Mouse (Mus musculus): ENCODE measurements at regions not wholly inside any gene's neighbourhood (a gene's known extent, or its start where the extent isn't known, plus 50 kb on each side); places are given as distances from the start of the nearest gene placed in this dataset.

GRCm38 (mm10) chr17:63802846-63803245, 60.0 kb upstream of the Fer start:
- H3K4me2 ChIP-seq (replicated peaks) = no peak overlapping the region
- H3K27me3 ChIP-seq (ENCODE audit: control insufficient read depth, insufficient read depth, low read length) = no peaks in the 10 kb centered on the region
- whole genome bisulfite sequencing = 73% methylated on average over 5 of the region's 5 CpGs
- H3K9ac ChIP-seq = no peak overlapping the region
- no peak overlapping the region for H3K27ac ChIP-seq
- H3K4me1 ChIP-seq (replicated peaks; ENCODE audit: control insufficient read depth, insufficient read depth, low read length) = no peaks in the 10 kb centered on the region
- no peaks in the 10 kb centered on the region for H3K36me3 ChIP-seq (replicated peaks; ENCODE audit: control insufficient read depth, insufficient read depth)
- no peak overlapping the region for H3K4me3 ChIP-seq (replicated peaks; ENCODE audit: low read length)
- no peak for ATAC-seq (ENCODE audit: low FRiP score)
- no peak for DNase-seq (ENCODE audit: low spot score)
- H3K9me3 ChIP-seq (ENCODE audit: control insufficient read depth, low read length) = no peaks in the 10 kb centered on the region

GRCm38 (mm10) chr17:63803599-63803998, 59.3 kb upstream of the Fer start:
- Histone ChIP-seq H3K27ac (no peak overlapping the region), H3K27me3 (ENCODE audit: control insufficient read depth, insufficient read depth, low read length) (no peaks in the 10 kb centered on the region), H3K36me3 (replicated peaks; ENCODE audit: control insufficient read depth, insufficient read depth) (no peaks in the 10 kb centered on the region), H3K9me3 (ENCODE audit: control insufficient read depth, low read length) (no peaks in the 10 kb centered on the region), H3K4me3 (replicated peaks; ENCODE audit: low read length) (no peak overlapping the region), H3K4me2 (replicated peaks) (no peak overlapping the region), H3K9ac (no peak overlapping the region), H3K4me1 (replicated peaks; ENCODE audit: control insufficient read depth, insufficient read depth, low read length) (peaks cover under 1% of the 10 kb centered on the region; the same call in 1 of the 2 replicates)
- ATAC-seq (ENCODE audit: low FRiP score) (no peak), DNase-seq (ENCODE audit: low spot score) (peak; percentile 82)
- 32% methylated on average over 11 of the region's 11 CpGs for WGBS

GRCm38 (mm10) chr17:63804416-63804815, 58.4 kb upstream of the Fer start:
- DNase-seq (ENCODE audit: low spot score) = no peak
- H3K4me3 ChIP-seq (replicated peaks; ENCODE audit: low read length) = no peak overlapping the region
- no peaks in the 10 kb centered on the region for H3K27me3 ChIP-seq (ENCODE audit: control insufficient read depth, insufficient read depth, low read length)
- 100% methylated on average over 4 of the region's 4 CpGs for WGBS
- peaks cover 3% of the 10 kb centered on the region; the same call in 1 of the 2 replicates for H3K4me1 ChIP-seq (replicated peaks; ENCODE audit: control insufficient read depth, insufficient read depth, low read length)
- no peak for ATAC-seq (ENCODE audit: low FRiP score)
- no peak overlapping the region for H3K27ac ChIP-seq
- no peaks in the 10 kb centered on the region for H3K36me3 ChIP-seq (replicated peaks; ENCODE audit: control insufficient read depth, insufficient read depth)
- no peak overlapping the region for H3K9ac ChIP-seq
- H3K9me3 ChIP-seq (ENCODE audit: control insufficient read depth, low read length) = no peaks in the 10 kb centered on the region
- H3K4me2 ChIP-seq (replicated peaks) = no peak overlapping the region

- ATAC-seq (ENCODE audit: low FRiP score) (no peak), DNase-seq (ENCODE audit: low spot score) (no peak)
- Histone ChIP-seq H3K4me2 (replicated peaks) (no peak overlapping the region), H3K36me3 (replicated peaks; ENCODE audit: control insufficient read depth, insufficient read depth) (no peaks in the 10 kb centered on the region), H3K27me3 (ENCODE audit: control insufficient read depth, insufficient read depth, low read length) (no peaks in the 10 kb centered on the region), H3K9ac (no peak overlapping the region), H3K27ac (no peak overlapping the region), H3K4me3 (replicated peaks; ENCODE audit: low read length) (no peak overlapping the region), H3K9me3 (ENCODE audit: control insufficient read depth, low read length) (no peaks in the 10 kb centered on the region), H3K4me1 (replicated peaks; ENCODE audit: control insufficient read depth, insufficient read depth, low read length) (peaks cover 3% of the 10 kb centered on the region; the same call in 1 of the 2 replicates)
- 85% methylated on average over 10 of the region's 10 CpGs for WGBS
These were observed 56.5 kb upstream of the Fer start for GRCm38 (mm10) chr17:63806360-63806759.

GRCm38 (mm10) chr17:63807590-63808228, 55.2 kb upstream of the Fer start:
- H3K27me3 ChIP-seq (ENCODE audit: control insufficient read depth, insufficient read depth, low read length) = no peaks in the 10 kb centered on the region
- no peak overlapping the region for H3K4me3 ChIP-seq (replicated peaks; ENCODE audit: low read length)
- 28% methylated on average over 9 of the region's 9 CpGs for WGBS
- peak; percentile 80; the same call in 1 of the 2 replicates for ATAC-seq (ENCODE audit: low FRiP score)
- no peak overlapping the region for H3K4me2 ChIP-seq (replicated peaks)
- peaks cover 3% of the 10 kb centered on the region; the same call in 1 of the 2 replicates for H3K4me1 ChIP-seq (replicated peaks; ENCODE audit: control insufficient read depth, insufficient read depth, low read length)
- peak; percentile 60 for DNase-seq (ENCODE audit: low spot score)
- no peak overlapping the region for H3K9ac ChIP-seq
- H3K36me3 ChIP-seq (replicated peaks; ENCODE audit: control insufficient read depth, insufficient read depth) = no peaks in the 10 kb centered on the region
- no peak overlapping the region for H3K27ac ChIP-seq
- H3K9me3 ChIP-seq (ENCODE audit: control insufficient read depth, low read length) = no peaks in the 10 kb centered on the region

GRCm38 (mm10) chr17:63808756-63809155, 54.1 kb upstream of the Fer start:
- H3K36me3 ChIP-seq (replicated peaks; ENCODE audit: control insufficient read depth, insufficient read depth) = no peaks in the 10 kb centered on the region
- DNase-seq (ENCODE audit: low spot score) = no peak
- H3K27me3 ChIP-seq (ENCODE audit: control insufficient read depth, insufficient read depth, low read length) = no peaks in the 10 kb centered on the region

GRCm38 (mm10) chr17:63811246-63811785, 51.5 kb upstream of the Fer start:
- DNase-seq (ENCODE audit: low spot score) (no peak), ATAC-seq (ENCODE audit: low FRiP score) (no peak)
- no peak overlapping the region for H3K4me2 ChIP-seq (replicated peaks)
- peaks cover 3% of the 10 kb centered on the region; the same call in 1 of the 2 replicates for H3K4me1 ChIP-seq (replicated peaks; ENCODE audit: control insufficient read depth, insufficient read depth, low read length)
- H3K27me3 ChIP-seq (ENCODE audit: control insufficient read depth, insufficient read depth, low read length) = no peaks in the 10 kb centered on the region
- whole genome bisulfite sequencing = 39% methylated on average over 9 of the region's 9 CpGs
- H3K9ac ChIP-seq = no peak overlapping the region
- no peaks in the 10 kb centered on the region for H3K36me3 ChIP-seq (replicated peaks; ENCODE audit: control insufficient read depth, insufficient read depth)
- H3K27ac ChIP-seq = no peak overlapping the region
- H3K9me3 ChIP-seq (ENCODE audit: control insufficient read depth, low read length) = no peaks in the 10 kb centered on the region
- no peak overlapping the region for H3K4me3 ChIP-seq (replicated peaks; ENCODE audit: low read length)

More at GRCm38 (mm10) chr17:63808756-63809155, 54.1 kb upstream of the Fer start:
- no peak overlapping the region for H3K9ac ChIP-seq
- ATAC-seq (ENCODE audit: low FRiP score) = 0 out of 2 replicates have a peak, but pooled peaks have one; percentile 24
- no peak overlapping the region for H3K4me2 ChIP-seq (replicated peaks)
- H3K4me3 ChIP-seq (replicated peaks; ENCODE audit: low read length) = no peak overlapping the region
- peaks cover 3% of the 10 kb centered on the region; the same call in 1 of the 2 replicates for H3K4me1 ChIP-seq (replicated peaks; ENCODE audit: control insufficient read depth, insufficient read depth, low read length)
- H3K9me3 ChIP-seq (ENCODE audit: control insufficient read depth, low read length) = no peaks in the 10 kb centered on the region
- 0 out of 2 replicates have a peak overlapping the region, but pooled peaks have one; percentile 14 for H3K27ac ChIP-seq
- WGBS = 37% methylated on average over 6 of the region's 6 CpGs

- Histone ChIP-seq H3K4me1 (replicated peaks; ENCODE audit: control insufficient read depth, insufficient read depth, low read length) (peaks cover 3% of the 10 kb centered on the region; the same call in 1 of the 2 replicates), H3K27ac (no peak overlapping the region), H3K27me3 (ENCODE audit: control insufficient read depth, insufficient read depth, low read length) (no peaks in the 10 kb centered on the region), H3K36me3 (replicated peaks; ENCODE audit: control insufficient read depth, insufficient read depth) (no peaks in the 10 kb centered on the region), H3K9me3 (ENCODE audit: control insufficient read depth, low read length) (no peaks in the 10 kb centered on the region), H3K9ac (no peak overlapping the region), H3K4me2 (replicated peaks) (no peak overlapping the region), H3K4me3 (replicated peaks; ENCODE audit: low read length) (no peak overlapping the region)
- ATAC-seq (ENCODE audit: low FRiP score) (no peak), DNase-seq (ENCODE audit: low spot score) (no peak)
- WGBS = 55% methylated on average over 3 of the region's 3 CpGs
These were observed 50.3 kb upstream of the Fer start for GRCm38 (mm10) chr17:63812586-63812985.
